Mouse (Mus musculus) neural tube, embryonic 13.5 days (tissue): ENCODE measurements around the gene Tmem102. TPM values are rescaled to one million over a fixed set of nuclear protein-coding genes. Genes with fewer than 3 reads are reported as not detected.

Source experiments
- ATAC-seq: fragments of 200-750 bp; cut with Nextera tagmentation; 2 replicates; pipeline ENCODE4 v1.8.0; 2017; ENCODE audit warnings: low read depth, mild to moderate bottlenecking, moderate TSS enrichment, moderate library complexity
- H3K27ac ChIP-seq: fragments of 300-500 bp; sonication (generic); replicated peaks from 2 replicates; pipeline ENCODE4 v1.5.1; 2015; ENCODE audit warnings: moderate library complexity, mild to moderate bottlenecking, inconsistent platforms
- H3K27me3 ChIP-seq: fragments of 300-500 bp; sonication (generic); 2 replicates; pipeline ENCODE4 v1.6.1; 2015; ENCODE audit warnings: mild to moderate bottlenecking, inconsistent platforms
- H3K36me3 ChIP-seq: fragments of 300-500 bp; sonication (generic); 2 replicates; pipeline ENCODE4 v1.6.1; 2015; ENCODE audit warnings: mild to moderate bottlenecking, inconsistent platforms
- H3K4me1 ChIP-seq: fragments of 300-500 bp; sonication (generic); replicated peaks from 2 replicates; pipeline ENCODE4 v1.6.1; 2015; ENCODE audit warnings: inconsistent platforms
- H3K4me2 ChIP-seq: fragments of 300-500 bp; sonication (generic); 2 replicates; pipeline ENCODE4 v1.6.1; 2015; ENCODE audit warnings: inconsistent platforms, mild to moderate bottlenecking, moderate library complexity
- H3K4me3 ChIP-seq: fragments of 300-500 bp; sonication (generic); 2 replicates; pipeline ENCODE4 v1.5.1; 2015; ENCODE audit warnings: mild to moderate bottlenecking, inconsistent platforms
- H3K9ac ChIP-seq: fragments of 300-500 bp; sonication (generic); 2 replicates; pipeline ENCODE4 v1.6.1; 2015; ENCODE audit warnings: moderate library complexity, mild to moderate bottlenecking, inconsistent platforms
- H3K9me3 ChIP-seq: fragments of 300-500 bp; sonication (generic); 2 replicates; pipeline ENCODE4 v1.6.1; 2016; ENCODE audit warnings: inconsistent platforms
- WGBS: fragments of 180-500 bp; shearing (Covaris S2); methylation state at CpG from one replicate; pipeline ENCODE4 v1.1.7; 2015; 5-methylcytosine and 5-hydroxymethylcytosine counted together
- polyA plus RNA-seq: library from polyadenylated mRNA; unstranded; fragments of >200 nt; fragmentation: Nextera tagmentation; extraction: Ambion mirVana; gene quantifications from 2 replicates; pipeline ENCODE4 v1.2.1, GENCODE M21; 2015

The Tmem102 gene
- polyA plus RNA-seq, 1 experiment from 2014 or later: 1.4 TPM

- Histone ChIP-seq H3K4me3 (peak within 1 kb of the TSS; percentile 93), H3K9me3 (no peaks in the 10 kb centered on the region), H3K36me3 (peaks cover 12% of the 10 kb centered on the region), H3K27ac (peak within 1 kb of the TSS; percentile 98), H3K4me1 (peaks cover 40% of the 10 kb centered on the region), H3K4me2 (peak within 1 kb of the TSS; percentile 99), H3K9ac (peak within 1 kb of the TSS; percentile 97), H3K27me3 (no peaks in the 10 kb centered on the region)
- WGBS: 0% methylated on average over 32 of the region's 32 CpGs
- peak; percentile 75 for ATAC-seq
These were observed 32.2 kb upstream of the Tmem102 start, which contains the start of gene Nlgn2 for GRCm38 (mm10) chr11:69837604-69837951. Gene Nlgn2 (minus strand): TSS chr11:69837784.

GRCm38 (mm10) chr11:69836703-69837576 is 31.5 kb upstream of the Tmem102 start:
- Histone ChIP-seq H3K27ac (peak overlapping the region; percentile 98), H3K9me3 (no peaks in the 10 kb centered on the region), H3K36me3 (peaks cover 19% of the 10 kb centered on the region), H3K9ac (peak overlapping the region; percentile 97), H3K4me2 (peak overlapping the region; percentile 99), H3K27me3 (no peaks in the 10 kb centered on the region), H3K4me3 (peak overlapping the region; percentile 93), H3K4me1 (peaks cover 40% of the 10 kb centered on the region)
- ATAC-seq: peak; percentile 4; the same call in 1 of the 2 replicates
- 1% methylated on average over 51 of the region's 52 CpGs for WGBS

- Histone ChIP-seq H3K36me3 (peaks cover 27% of the 10 kb centered on the region), H3K4me3 (peak overlapping the region; percentile 93), H3K9ac (peak overlapping the region; percentile 97), H3K27me3 (no peaks in the 10 kb centered on the region), H3K27ac (peak overlapping the region; percentile 98), H3K4me1 (peaks cover 45% of the 10 kb centered on the region), H3K4me2 (peak overlapping the region; percentile 99), H3K9me3 (no peaks in the 10 kb centered on the region)
- ATAC-seq: no peak
- WGBS: 0% methylated on average over 4 of the region's 4 CpGs
These were observed 30.5 kb upstream of the Tmem102 start for GRCm38 (mm10) chr11:69835966-69836335.

- Histone ChIP-seq H3K4me3 (peak overlapping the region; percentile 93), H3K9ac (peak overlapping the region; percentile 97), H3K9me3 (no peaks in the 10 kb centered on the region), H3K4me2 (peak overlapping the region; percentile 99), H3K27ac (peak overlapping the region; percentile 98), H3K4me1 (peaks cover 46% of the 10 kb centered on the region), H3K36me3 (peaks cover 32% of the 10 kb centered on the region), H3K27me3 (no peaks in the 10 kb centered on the region)
- 0% methylated on average over 9 of the region's 9 CpGs for WGBS
- ATAC-seq: no peak
These were observed 30.0 kb upstream of the Tmem102 start for GRCm38 (mm10) chr11:69835326-69835965.

GRCm38 (mm10) chr11:69834001-69834549 is 28.7 kb upstream of the Tmem102 start:
- peaks cover 46% of the 10 kb centered on the region for H3K4me1 ChIP-seq
- H3K4me2 ChIP-seq: peak overlapping the region; percentile 99
- WGBS: 5% methylated on average over 45 of the region's 48 CpGs
- peak overlapping the region; percentile 98 for H3K27ac ChIP-seq
- H3K36me3 ChIP-seq: peaks cover 41% of the 10 kb centered on the region
- H3K9ac ChIP-seq: peak overlapping the region; percentile 97
- ATAC-seq: no peak
- no peaks in the 10 kb centered on the region for H3K9me3 ChIP-seq
- peak overlapping the region; percentile 93 for H3K4me3 ChIP-seq
- no peaks in the 10 kb centered on the region for H3K27me3 ChIP-seq

- Histone ChIP-seq H3K4me1 (peaks cover 47% of the 10 kb centered on the region), H3K27me3 (no peaks in the 10 kb centered on the region), H3K27ac (peak overlapping the region; percentile 98; the same call in 1 of the 2 replicates), H3K36me3 (peaks cover 46% of the 10 kb centered on the region), H3K4me2 (peak overlapping the region; percentile 99), H3K9me3 (no peaks in the 10 kb centered on the region), H3K9ac (peak overlapping the region; percentile 97), H3K4me3 (peak overlapping the region; percentile 93)
- no peak for ATAC-seq
- 50% methylated on average over 8 of the region's 8 CpGs for WGBS
These were observed 28.1 kb upstream of the Tmem102 start for GRCm38 (mm10) chr11:69833554-69833953.

- no peaks in the 10 kb centered on the region for H3K9me3 ChIP-seq
- H3K27me3 ChIP-seq: no peaks in the 10 kb centered on the region
- no peak for ATAC-seq
- H3K4me1 ChIP-seq: peaks cover 24% of the 10 kb centered on the region
- no peak overlapping the region for H3K27ac ChIP-seq
- no peak overlapping the region for H3K4me3 ChIP-seq
- H3K9ac ChIP-seq: no peak overlapping the region
- no peak overlapping the region for H3K4me2 ChIP-seq
- WGBS: 55% methylated on average over 5 of the region's 5 CpGs
- peaks cover 93% of the 10 kb centered on the region for H3K36me3 ChIP-seq
These were observed 23.4 kb upstream of the Tmem102 start for GRCm38 (mm10) chr11:69828832-69829231.

GRCm38 (mm10) chr11:69823456-69823855 is 18.0 kb upstream of the Tmem102 start:
- Histone ChIP-seq H3K4me1 (no peaks in the 10 kb centered on the region), H3K9me3 (no peaks in the 10 kb centered on the region), H3K27ac (no peak overlapping the region), H3K27me3 (no peaks in the 10 kb centered on the region), H3K4me3 (no peak overlapping the region), H3K36me3 (peaks cover 50% of the 10 kb centered on the region), H3K4me2 (no peak overlapping the region), H3K9ac (no peak overlapping the region)
- 65% methylated on average over 2 of the region's 2 CpGs for WGBS
- ATAC-seq: no peak

- ATAC-seq: no peak
- no peak within 1 kb of the TSS for H3K4me3 ChIP-seq
- 89% methylated on average over 3 of the region's 3 CpGs for WGBS
These were observed 16.7 kb upstream of the Tmem102 start, which contains the start of gene Spem1 for GRCm38 (mm10) chr11:69822080-69822479. Gene Spem1 (minus strand): TSS chr11:69822180.

GRCm38 (mm10) chr11:69818871-69819270 is 13.4 kb upstream of the Tmem102 start:
- Histone ChIP-seq H3K4me1 (no peaks in the 10 kb centered on the region), H3K36me3 (peaks cover 5% of the 10 kb centered on the region; the same call in 1 of the 2 replicates), H3K9me3 (peaks cover 6% of the 10 kb centered on the region; the same call in 1 of the 2 replicates), H3K9ac (no peak overlapping the region), H3K4me2 (no peak overlapping the region), H3K27ac (no peak overlapping the region), H3K4me3 (no peak overlapping the region), H3K27me3 (no peaks in the 10 kb centered on the region)
- no peak for ATAC-seq
- WGBS: 89% methylated on average over 8 of the region's 8 CpGs

More at GRCm38 (mm10) chr11:69822080-69822479, 16.7 kb upstream of the Tmem102 start, which contains the start of gene Spem1:
- Histone ChIP-seq H3K27me3 (no peaks in the 10 kb centered on the region), H3K9ac (no peak within 1 kb of the TSS), H3K4me1 (no peaks in the 10 kb centered on the region), H3K4me2 (no peak within 1 kb of the TSS), H3K27ac (no peak within 1 kb of the TSS), H3K36me3 (peaks cover 36% of the 10 kb centered on the region), H3K9me3 (peaks cover 6% of the 10 kb centered on the region; the same call in 1 of the 2 replicates)

GRCm38 (mm10) chr11:69818365-69818764 is 12.9 kb upstream of the Tmem102 start, which contains the start of gene Spem2:
Gene Spem2 (minus strand): TSS chr11:69818465.
- Histone ChIP-seq H3K27ac (no peak within 1 kb of the TSS), H3K36me3 (no peaks in the 10 kb centered on the region), H3K9ac (no peak within 1 kb of the TSS), H3K27me3 (no peaks in the 10 kb centered on the region), H3K4me2 (no peak within 1 kb of the TSS), H3K4me1 (no peaks in the 10 kb centered on the region), H3K4me3 (no peak within 1 kb of the TSS), H3K9me3 (peaks cover 6% of the 10 kb centered on the region; the same call in 1 of the 2 replicates)
- WGBS: 83% methylated on average over 2 of the region's 2 CpGs
- ATAC-seq: no peak

- H3K27ac ChIP-seq: no peak overlapping the region
- H3K9me3 ChIP-seq: peaks cover 6% of the 10 kb centered on the region; the same call in 1 of the 2 replicates
- no peak overlapping the region for H3K4me2 ChIP-seq
- H3K9ac ChIP-seq: no peak overlapping the region
- no peak overlapping the region for H3K4me3 ChIP-seq
- 91% methylated on average over 12 of the region's 12 CpGs for WGBS
- H3K27me3 ChIP-seq: no peaks in the 10 kb centered on the region
- no peaks in the 10 kb centered on the region for H3K36me3 ChIP-seq
- no peaks in the 10 kb centered on the region for H3K4me1 ChIP-seq
- no peak for ATAC-seq
These were observed 11.1 kb upstream of the Tmem102 start for GRCm38 (mm10) chr11:69816520-69816919.
